Mouse (Mus musculus): ENCODE measurements around the gene Kbtbd2.

The Kbtbd2 gene

DNA sequence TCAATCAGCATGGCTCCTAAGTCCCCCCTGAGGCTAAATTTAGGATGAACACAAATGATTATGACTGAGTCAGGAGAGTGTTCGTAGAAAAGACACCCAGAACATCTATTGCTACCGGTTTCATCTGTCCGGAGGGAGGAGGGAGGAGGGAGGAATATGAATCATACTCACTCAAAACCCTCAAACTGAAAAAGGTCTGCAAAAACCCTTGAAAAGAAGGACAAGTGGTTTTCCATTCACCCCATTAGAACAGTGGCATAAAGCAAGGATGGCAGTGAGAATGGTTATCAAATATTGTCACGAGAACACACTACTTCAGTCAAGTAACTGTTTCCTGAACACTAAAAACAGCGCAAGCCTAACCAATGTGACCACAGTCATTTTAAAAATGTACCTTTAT, 12.5 kb downstream of the Kbtbd2 start:
- no peak for DNase-seq (ENCODE audit: low spot score)

DNA sequence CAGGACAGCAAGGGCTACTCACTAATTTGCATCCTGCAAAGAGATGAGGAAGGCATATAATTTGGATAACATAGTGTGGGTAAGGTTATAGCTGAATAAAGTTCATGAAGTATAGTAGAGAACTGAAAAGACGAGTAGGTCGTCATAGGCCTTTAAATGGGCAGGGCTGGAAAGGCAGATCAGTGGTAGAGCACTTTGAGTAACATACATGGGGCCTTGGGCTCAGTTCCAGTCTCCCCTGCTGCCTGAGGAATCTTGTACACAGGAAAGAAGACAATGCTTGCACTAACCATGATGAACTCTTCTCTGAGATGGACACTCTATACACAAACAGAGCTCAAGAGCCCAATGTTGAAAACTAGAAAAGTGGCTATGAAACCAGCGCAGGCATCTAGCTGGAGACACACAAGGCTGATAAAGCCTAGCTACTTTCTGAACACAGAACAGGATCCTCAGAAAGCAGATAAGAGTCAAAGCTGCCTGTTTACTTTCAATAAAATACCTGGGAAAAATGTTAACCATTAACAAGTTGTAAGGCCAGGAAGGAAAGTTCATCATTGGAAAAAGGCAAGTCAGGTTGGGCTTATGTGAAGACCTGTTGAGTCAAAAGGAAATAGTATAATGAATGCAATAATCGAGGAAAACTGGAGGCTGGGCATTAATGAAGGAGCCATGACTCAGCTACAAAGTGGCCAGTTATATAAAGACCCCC, 13.9 kb downstream of the Kbtbd2 start:
- DNase-seq (ENCODE audit: low spot score): no peak

- no peak for DNase-seq (ENCODE audit: low spot score)
These were observed 18.0 kb downstream of the Kbtbd2 start for GRCm38 (mm10) chr6:56779636-56780035.

- no peak for DNase-seq (ENCODE audit: low spot score)
These were observed 21.8 kb downstream of the Kbtbd2 start for GRCm38 (mm10) chr6:56775816-56776215.

GRCm38 (mm10) chr6:56765696-56766095, 31.9 kb downstream of the Kbtbd2 start:
- DNase-seq (ENCODE audit: low spot score): no peak

DNA sequence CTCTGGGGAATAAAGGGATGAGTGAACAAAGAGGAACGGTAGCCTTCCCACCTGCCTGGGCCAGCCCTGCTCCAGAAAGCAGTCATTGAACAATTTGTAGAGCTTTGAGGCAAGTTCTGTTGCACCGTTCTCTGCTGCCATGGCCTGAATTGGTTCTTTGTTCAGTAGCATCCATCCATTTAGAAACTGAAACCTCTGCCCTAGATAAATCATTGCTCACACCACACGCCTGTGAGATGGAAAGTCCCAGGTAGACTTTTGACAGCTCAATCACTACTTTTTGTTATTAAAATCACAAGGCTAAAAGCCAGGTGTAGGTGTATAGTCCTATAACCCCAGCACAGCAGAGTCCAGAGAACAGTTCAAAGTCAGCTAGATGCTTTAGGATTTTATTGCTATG, 32.3 kb downstream of the Kbtbd2 start:
- DNase-seq (ENCODE audit: low spot score): no peak

DNA sequence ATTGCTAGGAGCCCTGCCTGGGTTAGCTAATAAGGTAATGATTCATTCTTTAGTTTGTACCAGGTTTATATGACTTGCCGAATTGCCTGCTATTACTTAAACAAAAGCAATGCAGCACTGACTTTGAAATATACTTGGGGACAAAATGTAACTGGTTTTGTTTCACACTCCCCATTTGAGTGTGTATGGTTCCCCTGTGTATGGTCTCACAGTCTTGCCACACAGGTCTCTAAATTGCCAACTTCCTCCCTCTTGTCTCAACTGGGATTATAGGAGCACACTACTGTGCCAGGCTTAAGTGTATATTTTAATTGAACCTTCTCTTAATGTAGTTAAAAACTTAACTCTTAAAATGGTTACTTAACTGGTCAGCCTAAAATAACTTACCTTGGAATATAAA, 38.3 kb downstream of the Kbtbd2 start:
- DNase-seq (ENCODE audit: low spot score): no peak

DNA sequence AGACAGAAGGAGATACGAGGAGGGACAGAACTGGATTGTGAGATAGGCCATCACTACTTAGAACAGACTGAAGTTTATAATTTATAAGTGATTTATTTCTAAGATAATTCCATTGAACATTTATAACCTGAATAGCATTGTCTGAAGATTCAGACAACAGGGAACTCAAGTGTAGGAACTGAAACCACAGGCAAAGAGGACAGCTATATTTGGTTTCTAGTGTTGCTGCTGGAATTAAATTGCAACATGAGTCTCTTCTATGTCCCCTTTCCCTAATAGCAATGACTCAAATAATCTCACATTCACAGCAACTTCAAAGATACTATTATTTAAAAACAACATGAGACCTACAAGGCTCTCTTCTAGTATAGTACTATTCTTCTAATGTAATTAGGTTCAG, 41.5 kb downstream of the Kbtbd2 start:
- DNase-seq (ENCODE audit: low spot score): no peak

GRCm38 (mm10) chr6:56753719-56754118, 43.9 kb downstream of the Kbtbd2 start:
- no peak for DNase-seq (ENCODE audit: low spot score)

GRCm38 (mm10) chr6:56745950-56746543, 51.6 kb downstream of the Kbtbd2 start:
- DNase-seq (ENCODE audit: low spot score): no peak

- DNase-seq (ENCODE audit: low spot score): no peak
These were observed 65.1 kb downstream of the Kbtbd2 start for GRCm38 (mm10) chr6:56732545-56732944.
